In the genomic region with DNA sequence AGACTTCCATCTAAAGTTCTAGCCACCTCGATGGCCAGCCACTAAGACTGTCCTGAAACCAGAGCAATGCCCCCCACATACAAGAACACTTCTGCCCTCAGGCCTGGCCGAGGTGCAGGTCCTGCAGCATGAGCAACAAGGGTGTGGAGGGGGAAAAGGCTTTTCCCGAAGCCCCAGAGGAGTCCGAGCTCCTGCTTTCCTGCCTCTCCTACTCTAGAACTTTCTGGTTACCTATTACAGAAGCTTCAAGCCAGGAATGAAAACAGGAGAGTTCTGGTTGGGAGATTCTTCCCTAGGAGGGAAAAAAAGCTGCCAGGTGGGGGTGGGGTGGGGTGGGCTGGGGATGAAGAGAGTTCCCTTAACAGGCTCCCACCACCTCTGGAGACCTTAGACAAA, we compare ENCODE assay signal across 13 mouse cellular contexts. TPM values are rescaled to one million over a fixed set of nuclear protein-coding genes. Genes with fewer than 3 reads are reported as not detected.
DNase-seq lines count a peak whose midpoint lies in the region; ATAC-seq and TF ChIP-seq lines count a peak whose summit lies in the region.
"Had no signal": no experiment of that assay in that cellular context is flagged by ENCODE, and none has a peak within 500 bp of the region (broad histone marks: within the 10 kb centered on the region; RNA-seq: fewer than 3 reads in every experiment).

No protein-coding gene starts in this region.

- H3K9me3 ChIP-seq in kidney, embryonic 14.5 days (ENCODE audit: control insufficient read depth, low read length): no peaks in the 10 kb centered on the region
- H3K9me3 ChIP-seq in E14TG2a.4 (ENCODE audit: low read length): no peaks in the 10 kb centered on the region
- H3K9me3 ChIP-seq in embryonic facial prominence, embryonic 10.5 days: no peaks in the 10 kb centered on the region
- no peaks in the 10 kb centered on the region for H3K9me3 ChIP-seq in limb, embryonic 12.5 days
- H3K9me3 ChIP-seq: midbrain, embryonic 13.5 days; neural tube, embryonic 12.5 days had no signal

- no peak overlapping the region for H3K4me2 ChIP-seq in kidney, embryonic 14.5 days (replicated peaks; ENCODE audit: low read depth, low read length)
- 0 out of 2 replicates have a peak overlapping the region, but pooled peaks have one; percentile 5 for H3K4me2 ChIP-seq in limb, embryonic 12.5 days
- H3K4me2 ChIP-seq: hindbrain, embryonic 14.5 days; midbrain, embryonic 13.5 days; neural tube, embryonic 12.5 days had no signal

- peaks cover 57% of the 10 kb centered on the region for H3K4me1 ChIP-seq in kidney, embryonic 14.5 days (ENCODE audit: control insufficient read depth, insufficient read depth, low read length)
- H3K4me1 ChIP-seq in E14TG2a.4 (replicated peaks; ENCODE audit: low read depth, low read length): peaks cover 85% of the 10 kb centered on the region
- H3K4me1 ChIP-seq in embryonic facial prominence, embryonic 10.5 days: peaks cover 95% of the 10 kb centered on the region
- H3K4me1 ChIP-seq in limb, embryonic 12.5 days (replicated peaks): peaks cover 68% of the 10 kb centered on the region

- no peak for ATAC-seq in kidney, embryonic 14.5 days (ENCODE audit: low FRiP score, low TSS enrichment)
- ATAC-seq in limb, embryonic 12.5 days (ENCODE audit: insufficient number of reproducible peaks, insufficient read depth, low FRiP score, low TSS enrichment, low read depth): no peak
- ATAC-seq: lung, postnatal 0 days; midbrain, embryonic 13.5 days had no signal

- no peak for TF ChIP-seq CTCF in E14TG2a.4 (conservative IDR thresholded peaks at IDR 0.05; ENCODE audit: low read length)

- no peaks in the 10 kb centered on the region for H3K27me3 ChIP-seq in kidney, embryonic 14.5 days (ENCODE audit: control insufficient read depth, insufficient read depth, low read length)
- peaks cover 28% of the 10 kb centered on the region for H3K27me3 ChIP-seq in E14TG2a.4 (ENCODE audit: insufficient read depth, low read length)
- H3K27me3 ChIP-seq in embryonic facial prominence, embryonic 10.5 days (replicated peaks; ENCODE audit: low read depth, poor library complexity, severe bottlenecking): peaks cover 57% of the 10 kb centered on the region
- H3K27me3 ChIP-seq in limb, embryonic 12.5 days: peaks cover 3% of the 10 kb centered on the region; the same call in 1 of the 2 replicates

- H3K27ac ChIP-seq in kidney, embryonic 14.5 days (ENCODE audit: low read depth, low read length): peak overlapping the region; percentile 76
- H3K27ac ChIP-seq in embryonic facial prominence, embryonic 10.5 days (replicated peaks): peak overlapping the region; percentile 51; the same call in 1 of the 2 replicates
- no peak overlapping the region for H3K27ac ChIP-seq in limb, embryonic 12.5 days
- H3K27ac ChIP-seq: heart, adult 2 months; hindbrain, embryonic 14.5 days; midbrain, embryonic 13.5 days; neural tube, embryonic 12.5 days had no signal

- no peak for DNase-seq in kidney, adult 11 months
- no peak for DNase-seq in embryonic facial prominence, embryonic 10.5 days (ENCODE audit: low spot score)
- no peak for DNase-seq in adrenal gland, adult 18-20 months (ENCODE audit: low spot score in 2 of 2)
- DNase-seq in gastrocnemius, postnatal 10 days: no peak
- no peak for DNase-seq in embryo, embryonic 10 days (ENCODE audit: low spot score)
- DNase-seq: heart, adult 2 months had no signal

- no peaks in the 10 kb centered on the region for H3K36me3 ChIP-seq in kidney, embryonic 14.5 days (ENCODE audit: control insufficient read depth, insufficient read depth, low read length)
- H3K36me3 ChIP-seq in E14TG2a.4 (ENCODE audit: insufficient read depth, low read length): peaks cover 2% of the 10 kb centered on the region; the same call in 1 of the 2 replicates
- H3K36me3 ChIP-seq in embryonic facial prominence, embryonic 10.5 days (replicated peaks): no peaks in the 10 kb centered on the region
- no peaks in the 10 kb centered on the region for H3K36me3 ChIP-seq in limb, embryonic 12.5 days
- H3K36me3 ChIP-seq: midbrain, embryonic 13.5 days; neural tube, embryonic 12.5 days had no signal

- 41% methylated on average over 4 of the region's 4 CpGs for WGBS in kidney, embryonic 14.5 days
- 70% methylated on average over 4 of the region's 4 CpGs for WGBS in embryonic facial prominence, embryonic 10.5 days
- 55% methylated on average over 4 of the region's 4 CpGs for WGBS in limb, embryonic 12.5 days

- no peak overlapping the region for H3K4me3 ChIP-seq in kidney, embryonic 14.5 days (ENCODE audit: low read length)
- H3K4me3 ChIP-seq in E14TG2a.4 (replicated peaks; ENCODE audit: low read length): peak overlapping the region; percentile 71
- H3K4me3 ChIP-seq in embryonic facial prominence, embryonic 10.5 days: no peak overlapping the region
- H3K4me3 ChIP-seq in limb, embryonic 12.5 days (replicated peaks): no peak overlapping the region
- H3K4me3 ChIP-seq: heart, adult 2 months; midbrain, embryonic 13.5 days; neural tube, embryonic 12.5 days had no signal

- peak overlapping the region; percentile 29 for H3K9ac ChIP-seq in kidney, embryonic 14.5 days (ENCODE audit: low read depth, low read length)
- H3K9ac ChIP-seq in limb, embryonic 12.5 days (replicated peaks): no peak overlapping the region
- H3K9ac ChIP-seq: hindbrain, embryonic 14.5 days; midbrain, embryonic 13.5 days; neural tube, embryonic 12.5 days had no signal

RNA-seq across cellular contexts. Expression of a gene that starts 2.9 kb away (rescaled TPM):
- 15.7 and 18.2 TPM in 2 replicates for polyA plus RNA-seq in kidney, embryonic 14.5 days (2014; fragmentation: Nextera tagmentation; extraction: Ambion mirVana)
- polyA plus RNA-seq in embryonic facial prominence, embryonic 10.5 days (2016; fragmentation: Nextera tagmentation; extraction: Ambion mirVana): 9.6 and 11.0 TPM in 2 replicates
- polyA plus RNA-seq in limb, embryonic 12.5 days (2016; fragmentation: Nextera tagmentation; extraction: Ambion mirVana): 17.0 and 17.5 TPM in 2 replicates
- total RNA-seq in adrenal gland, adult 18-20 months (2021): 10 to 100 TPM; 16.5 to 31.7 TPM
- total RNA-seq in gastrocnemius, postnatal 10 days (2021): 1 to 10 TPM; 4.1 to 6.3 TPM

RNA-seq across cellular contexts. Expression of a gene that starts 26.5 kb away (rescaled TPM):
- polyA plus RNA-seq in kidney, embryonic 14.5 days (2014; fragmentation: Nextera tagmentation; extraction: Ambion mirVana): 87.1 and 94.0 TPM in 2 replicates
- 117 and 120 TPM in 2 replicates for polyA plus RNA-seq in embryonic facial prominence, embryonic 10.5 days (2016; fragmentation: Nextera tagmentation; extraction: Ambion mirVana)
- polyA plus RNA-seq in limb, embryonic 12.5 days (2016; fragmentation: Nextera tagmentation; extraction: Ambion mirVana): 105 and 115 TPM in 2 replicates
- total RNA-seq in adrenal gland, adult 18-20 months (2021): 10 to 100 TPM; 32.3 to 33.3 TPM
- 10 to 100 TPM; 30.8 to 33.5 TPM for total RNA-seq in gastrocnemius, postnatal 10 days (2021)
